Mouse (Mus musculus) bone marrow macrophage, adult 2 months (primary cell): ENCODE measurements around the gene Usp20.

Experiments used
- CTCF ChIP-seq: IDR thresholded peaks from 2 replicates; pipeline ENCODE4 v1.5.1; 2012; ENCODE audit warnings: low read depth, mild to moderate bottlenecking, low read length, moderate library complexity
- POLR2A ChIP-seq: IDR thresholded peaks from 2 replicates; pipeline ENCODE4 v1.6.1; 2012; ENCODE audit warnings: mild to moderate bottlenecking, low read depth, low read length, borderline replicate concordance

- TF ChIP-seq CTCF: no peak
- no peak for TF ChIP-seq POLR2A
Observed at GRCm38 (mm10) chr2:30958726-30959125, 23.4 kb upstream of the Usp20 start.
